Mouse (Mus musculus) liver, adult 2 months (tissue): ENCODE measurements around the gene Trp63. TPM values are rescaled to one million over a fixed set of nuclear protein-coding genes. Genes with fewer than 3 reads are reported as not detected.

Source experiments
- DNase-seq: peaks from one replicate; pipeline ENCODE4 v3.0.0-alpha.2; 2011; ENCODE audit warnings: low read depth, low spot score; ENCODE audit errors: extremely low read depth
- H3K27ac ChIP-seq: fragments of 200-500 bp; replicated peaks from 2 replicates; pipeline ENCODE4 v1.5.1; 2012; ENCODE audit warnings: low read depth, mild to moderate bottlenecking, control low read depth, inconsistent platforms, low read length; ENCODE audit not compliant: insufficient read depth
- H3K27me3 ChIP-seq: fragments of 200-500 bp; 2 replicates; pipeline ENCODE4 v1.6.1; 2012; ENCODE audit warnings: mild to moderate bottlenecking, moderate library complexity, low read length, inconsistent platforms; ENCODE audit not compliant: control insufficient read depth, insufficient read depth
- H3K36me3 ChIP-seq: fragments of 200-500 bp; 2 replicates; pipeline ENCODE4 v1.6.1; 2012; ENCODE audit warnings: low read length, inconsistent platforms; ENCODE audit not compliant: control insufficient read depth, insufficient read depth
- H3K4me1 ChIP-seq: fragments of 200-500 bp; 2 replicates; pipeline ENCODE4 v1.6.1; 2011; ENCODE audit warnings: low read length; ENCODE audit not compliant: control insufficient read depth, insufficient read depth
- H3K4me3 ChIP-seq: fragments of 200-500 bp; 2 replicates; pipeline ENCODE4 v1.5.1; 2011; ENCODE audit warnings: low read depth, mild to moderate bottlenecking, control low read depth, low read length, moderate library complexity; ENCODE audit not compliant: insufficient read depth
- H3K79me2 ChIP-seq: fragments of 200-500 bp; 2 replicates; pipeline ENCODE4 v1.6.1; 2012; ENCODE audit warnings: inconsistent platforms, mild to moderate bottlenecking, low read length, moderate library complexity; ENCODE audit not compliant: control insufficient read depth, insufficient read depth
- H3K9ac ChIP-seq: fragments of 200-500 bp; 2 replicates; pipeline ENCODE4 v1.6.1; 2012; ENCODE audit warnings: low read depth, mild to moderate bottlenecking, control low read depth, inconsistent platforms, low read length
- CTCF ChIP-seq: fragments of 200-500 bp; IDR thresholded peaks from 2 replicates; pipeline ENCODE4 v1.5.1; 2011; ENCODE audit warnings: low read depth, low read length, control low read depth
- POLR2A ChIP-seq: fragments of 200-500 bp; IDR thresholded peaks from 2 replicates; pipeline ENCODE4 v1.6.1; 2011; ENCODE audit warnings: low read length, control low read depth; ENCODE audit not compliant: insufficient read depth; ENCODE audit errors: extremely low read depth
- WGBS: fragments of 180-500 bp; shearing (Covaris S2); methylation state at CpG from one replicate; pipeline ENCODE4 v1.1.7; 2018; 5-methylcytosine and 5-hydroxymethylcytosine counted together
- polyA plus RNA-seq: library from polyadenylated mRNA; depleted of rRNA; stranded (reverse); fragments of >200 nt; gene quantifications from 2 replicates; pipeline ENCODE4 v1.2.3, GENCODE M21; 2012
- total RNA-seq: library from RNA; depleted of rRNA; stranded (reverse); fragments of >200 nt; gene quantifications from 2 replicates; pipeline ENCODE4 v1.2.3, GENCODE M21; 2014

Trp63 gene
- total and polyA plus RNA-seq, 2 experiments: not detected

GRCm38 (mm10) chr16:25842996-25843395 lies 159.4 kb downstream of the Trp63 start:
- Histone ChIP-seq H3K79me2 (no peaks in the 10 kb centered on the region), H3K4me1 (no peaks in the 10 kb centered on the region), H3K27ac (no peak overlapping the region), H3K9ac (no peak overlapping the region), H3K36me3 (no peaks in the 10 kb centered on the region), H3K27me3 (no peaks in the 10 kb centered on the region), H3K4me3 (no peak overlapping the region)
- no peak for DNase-seq
- 68% methylated on average over 6 of the region's 6 CpGs for WGBS
- TF ChIP-seq POLR2A (no peak), CTCF (no peak)

- WGBS: 92% methylated on average over 13 of the region's 13 CpGs
- H3K4me1 ChIP-seq: no peaks in the 10 kb centered on the region
- no peak for TF ChIP-seq POLR2A
- TF ChIP-seq CTCF: no peak
Observed at GRCm38 (mm10) chr16:25843625-25844024, 160.1 kb downstream of the Trp63 start.

GRCm38 (mm10) chr16:25846611-25847010 lies 163.0 kb downstream of the Trp63 start:
- H3K79me2 ChIP-seq: no peaks in the 10 kb centered on the region
- H3K4me1 ChIP-seq: no peaks in the 10 kb centered on the region
- no peaks in the 10 kb centered on the region for H3K36me3 ChIP-seq
- no peak overlapping the region for H3K4me3 ChIP-seq
- H3K27me3 ChIP-seq: no peaks in the 10 kb centered on the region
- no peak overlapping the region for H3K9ac ChIP-seq
- H3K27ac ChIP-seq: no peak overlapping the region
- TF ChIP-seq POLR2A (no peak), CTCF (no peak)
- 85% methylated on average over 5 of the region's 5 CpGs for WGBS
- no peak for DNase-seq

More at GRCm38 (mm10) chr16:25843625-25844024, 160.1 kb downstream of the Trp63 start:
- H3K27me3 ChIP-seq: no peaks in the 10 kb centered on the region
- H3K36me3 ChIP-seq: no peaks in the 10 kb centered on the region
- no peak overlapping the region for H3K4me3 ChIP-seq
- DNase-seq: no peak
- no peak overlapping the region for H3K27ac ChIP-seq
- no peak overlapping the region for H3K9ac ChIP-seq
- no peaks in the 10 kb centered on the region for H3K79me2 ChIP-seq

- H3K27ac ChIP-seq: no peak overlapping the region
- DNase-seq: no peak
- WGBS: 49% methylated on average over 2 of the region's 2 CpGs
Observed at GRCm38 (mm10) chr16:25848474-25848873, 164.9 kb downstream of the Trp63 start.

DNA sequence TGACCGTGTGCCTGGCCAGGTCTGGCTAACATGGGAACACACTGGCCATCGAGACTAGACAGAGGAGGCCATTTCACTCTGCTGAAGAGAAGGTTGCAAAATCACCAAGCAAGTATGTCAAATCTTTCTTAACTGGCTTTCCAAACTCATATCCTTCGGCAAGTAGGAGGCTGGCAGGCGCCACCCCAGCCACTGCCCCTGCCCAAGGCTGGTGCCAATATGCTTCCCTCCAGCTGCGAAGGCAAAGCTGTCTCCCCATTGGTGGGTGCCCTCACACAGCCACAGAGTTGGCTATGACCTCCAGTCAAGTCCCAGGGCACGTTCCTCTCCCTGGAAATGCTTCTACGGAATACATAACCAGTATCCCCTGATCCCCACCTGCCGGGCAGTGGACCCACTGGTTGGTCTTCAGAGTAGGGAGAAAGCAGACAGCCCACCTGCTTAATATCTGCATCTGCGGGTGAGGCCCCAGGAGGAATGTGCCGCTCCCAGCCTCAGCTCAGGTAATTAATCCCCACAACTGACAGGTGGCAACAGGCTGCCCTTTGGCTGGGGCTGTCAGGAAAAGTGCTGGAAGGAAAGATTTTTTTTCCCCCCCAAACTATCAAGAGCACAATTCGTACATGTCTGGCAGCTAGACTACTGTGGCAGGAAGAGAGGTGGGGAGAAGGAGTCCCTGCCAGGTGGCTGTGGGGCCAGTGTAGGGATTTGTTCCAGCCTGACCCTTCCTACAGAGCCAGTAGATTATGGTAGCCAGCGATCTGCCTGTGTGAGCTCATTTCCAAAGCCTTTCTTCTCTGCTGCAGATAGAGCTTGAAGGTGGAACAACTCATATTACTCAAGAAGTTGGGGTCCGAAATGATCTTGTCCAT lies 166.3 kb downstream of the Trp63 start:
- no peak overlapping the region for H3K27ac ChIP-seq
- WGBS: 68% methylated on average over 13 of the region's 13 CpGs
- TF ChIP-seq CTCF (no peak), POLR2A (no peak)
- DNase-seq: no peak
- no peaks in the 10 kb centered on the region for H3K79me2 ChIP-seq
- H3K4me1 ChIP-seq: no peaks in the 10 kb centered on the region
- no peak overlapping the region for H3K4me3 ChIP-seq
- no peaks in the 10 kb centered on the region for H3K27me3 ChIP-seq
- H3K36me3 ChIP-seq: no peaks in the 10 kb centered on the region
- no peak overlapping the region for H3K9ac ChIP-seq

More at GRCm38 (mm10) chr16:25848474-25848873, 164.9 kb downstream of the Trp63 start:
- H3K79me2 ChIP-seq: no peaks in the 10 kb centered on the region
- TF ChIP-seq POLR2A (no peak), CTCF (no peak)
- H3K36me3 ChIP-seq: no peaks in the 10 kb centered on the region
- H3K4me1 ChIP-seq: no peaks in the 10 kb centered on the region
- H3K27me3 ChIP-seq: no peaks in the 10 kb centered on the region
- no peak overlapping the region for H3K4me3 ChIP-seq
- H3K9ac ChIP-seq: no peak overlapping the region
